Mouse (Mus musculus): ENCODE measurements around the gene Gm30083.

Gene Gm30083

DNA sequence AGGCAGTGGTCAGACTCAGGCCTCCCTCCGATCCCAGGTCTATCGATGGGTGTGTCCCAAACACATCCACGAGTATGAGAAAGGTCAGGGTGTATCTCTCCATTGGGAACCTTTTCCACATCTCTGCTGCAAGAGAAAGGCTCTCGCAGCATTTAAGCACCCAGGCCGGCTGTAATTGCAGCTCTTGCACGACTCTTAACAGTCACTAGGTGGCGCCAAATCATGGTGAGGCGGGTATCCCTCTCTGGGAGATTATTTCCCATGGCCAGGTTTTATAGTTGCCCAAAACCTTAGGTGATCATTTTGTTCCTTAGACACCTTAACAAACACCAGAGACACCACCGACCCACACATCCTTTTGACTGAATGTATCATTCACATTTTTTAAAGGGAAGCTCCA lies 55.6 kb downstream of the Gm30083 start:
- peak in 1 of 2 experiments; percentile 32 for DNase-seq (ENCODE audit: low spot score in 2 of 2)

DNA sequence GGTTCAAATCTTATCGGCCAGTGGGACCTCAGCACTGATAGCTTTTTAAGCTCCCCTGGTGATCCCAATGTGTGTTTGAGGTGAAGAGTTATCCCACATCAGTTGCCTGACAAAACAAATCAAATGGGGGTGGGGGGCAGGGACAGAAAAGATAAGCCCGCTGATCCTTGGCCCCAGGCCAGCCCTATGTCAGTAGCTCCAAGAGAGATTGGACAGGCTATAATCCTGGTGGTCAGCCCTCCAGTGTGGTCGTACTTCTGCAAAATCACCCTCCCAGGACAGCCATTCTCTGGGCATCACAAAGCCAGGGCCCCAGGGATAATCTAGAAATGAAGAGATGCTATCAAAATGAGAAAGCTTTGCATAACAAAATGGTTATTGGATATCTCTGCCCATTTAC lies 56.1 kb downstream of the Gm30083 start:
- DNase-seq (ENCODE audit: low spot score in 2 of 2) = no peak

DNA sequence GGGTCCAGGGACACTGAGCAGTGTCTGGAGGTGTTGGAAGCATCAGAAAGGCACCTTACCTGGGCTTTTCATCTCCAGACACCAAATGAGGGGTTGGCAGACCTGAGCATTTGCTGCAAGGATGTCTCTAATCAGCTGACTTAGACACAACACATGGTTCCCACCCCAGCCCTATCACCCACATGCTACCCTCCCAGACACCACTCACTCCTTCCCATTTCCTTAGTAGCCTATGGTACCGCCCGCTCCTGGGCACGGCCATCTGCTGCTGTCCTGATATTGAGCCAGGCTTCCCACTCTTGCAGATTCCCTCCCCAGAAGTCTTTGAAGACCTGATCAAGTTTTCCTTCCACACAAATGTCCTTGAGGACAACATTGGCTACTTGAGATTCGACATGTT lies 56.8 kb downstream of the Gm30083 start:
- no peak for DNase-seq (ENCODE audit: low spot score in 2 of 2)

DNA sequence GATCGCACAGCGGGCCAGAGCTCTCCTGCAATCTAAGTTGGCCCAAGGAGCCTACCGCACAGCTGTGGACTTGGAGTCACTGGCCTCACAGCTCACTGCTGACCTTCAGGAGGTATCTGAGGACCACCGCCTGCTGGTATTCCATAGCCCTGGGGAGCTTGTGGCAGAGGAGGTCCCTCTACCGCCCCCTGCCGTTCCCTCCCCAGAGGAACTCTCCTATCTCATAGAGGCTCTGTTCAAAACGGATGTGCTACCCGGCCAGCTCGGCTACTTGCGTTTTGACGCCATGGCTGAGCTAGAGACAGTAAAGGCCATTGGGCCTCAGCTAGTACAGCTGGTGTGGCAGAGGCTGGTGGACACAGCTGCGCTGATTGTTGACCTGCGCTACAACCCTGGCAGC lies 58.9 kb downstream of the Gm30083 start:
- no peak for DNase-seq (ENCODE audit: low spot score in 2 of 2)

DNA sequence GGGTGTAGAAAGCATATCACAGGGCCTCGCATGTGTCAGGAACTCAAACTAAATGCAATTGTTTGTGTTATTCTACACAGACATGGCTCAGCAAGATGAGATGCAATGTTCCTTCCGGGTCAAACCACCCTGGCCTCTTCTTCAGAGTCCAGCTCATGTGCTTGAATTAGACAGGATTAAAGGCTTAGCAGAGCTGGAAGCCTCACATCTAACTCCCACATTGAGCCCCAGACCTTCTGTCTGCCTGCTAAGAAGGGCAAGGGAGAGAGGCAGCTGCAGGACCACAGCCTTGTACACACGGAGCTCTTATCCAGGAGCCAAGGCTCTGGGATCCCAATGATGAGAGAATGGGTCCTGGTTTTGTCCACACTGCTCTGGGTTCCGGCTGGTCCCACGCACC lies 61.2 kb downstream of the Gm30083 start, which contains the start of gene Rbp3:
Gene Rbp3, plus strand, starts transcription at position 243 of the 400 bp plus-strand sequence.
- DNase-seq (ENCODE audit: low spot score in 2 of 2) = no peak

DNA sequence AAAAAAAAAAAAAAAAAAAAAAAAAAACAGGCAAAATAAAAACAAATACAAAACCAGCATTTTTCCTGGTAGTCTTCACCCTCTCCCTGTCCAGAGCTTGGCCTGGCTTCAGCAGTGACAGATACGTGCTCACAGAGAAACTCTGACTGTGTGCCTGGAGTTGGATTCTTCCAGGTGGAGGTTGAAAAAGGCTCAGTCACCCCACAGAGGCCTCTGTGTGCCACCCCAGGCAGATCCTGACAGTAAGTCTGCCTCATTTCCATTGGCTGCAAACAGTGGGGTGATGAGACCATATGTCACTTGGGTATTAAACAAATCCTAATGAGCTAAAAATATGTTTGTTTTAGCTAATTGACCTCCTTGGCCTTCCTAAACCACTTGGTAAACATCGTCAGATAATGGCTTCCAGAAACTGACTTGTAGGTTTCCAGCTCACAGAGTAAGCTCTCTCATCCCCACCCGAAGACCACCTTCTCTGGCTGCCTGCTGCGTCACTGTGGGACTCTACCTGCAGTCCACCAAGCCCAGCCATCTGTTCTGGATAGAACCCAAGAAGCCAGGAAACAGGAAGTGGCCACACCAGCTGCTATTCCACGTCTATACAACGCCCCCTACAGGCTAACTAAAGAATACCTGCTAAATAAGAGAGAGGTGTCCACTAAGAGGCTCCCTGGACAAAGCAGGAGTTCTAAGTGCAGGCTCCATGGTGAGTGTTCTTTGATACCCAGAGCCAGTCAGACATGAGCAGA lies 62.6 kb downstream of the Gm30083 start:
- no peak for DNase-seq (ENCODE audit: low spot score in 2 of 2)

DNA sequence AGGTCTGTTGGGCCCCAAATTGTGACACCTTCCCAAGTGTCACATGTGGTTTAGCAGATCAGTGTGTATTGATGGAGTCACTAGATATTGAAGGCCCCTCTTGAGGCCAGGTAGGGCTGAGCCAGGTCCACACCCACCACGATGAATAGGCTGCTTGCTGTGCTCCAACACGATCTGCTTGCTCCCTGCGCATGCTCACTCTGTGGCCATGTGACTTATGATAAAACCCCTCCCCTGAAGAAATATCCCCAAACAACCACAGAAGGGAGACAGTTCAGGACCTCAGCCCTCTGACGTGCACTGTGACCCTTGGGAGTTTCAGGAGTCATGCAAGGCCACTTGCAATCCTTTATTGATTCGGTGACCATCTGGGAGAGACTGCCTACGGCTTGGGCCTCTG lies 68.9 kb downstream of the Gm30083 start:
- no peak for DNase-seq (ENCODE audit: low spot score in 2 of 2)

DNA sequence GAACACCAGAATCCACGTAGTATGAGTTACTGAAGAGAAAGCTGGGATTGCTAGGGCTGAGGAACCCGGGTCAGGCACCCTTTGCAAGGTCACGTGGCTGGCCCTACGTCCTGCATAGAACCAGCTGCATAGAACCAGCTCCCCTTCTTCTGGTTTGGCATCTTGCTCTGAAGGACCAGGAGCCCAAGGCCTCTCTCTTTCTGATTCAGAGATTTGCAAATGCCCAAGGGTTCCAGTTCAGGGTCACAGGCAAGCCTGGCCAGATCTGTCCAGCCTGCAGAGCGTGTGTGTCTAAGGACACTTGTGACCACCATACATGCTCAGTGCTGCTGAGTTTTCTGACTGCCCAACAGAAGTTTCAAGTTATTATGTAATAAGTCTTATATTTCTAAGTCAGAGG lies 72.8 kb downstream of the Gm30083 start:
- DNase-seq (ENCODE audit: low spot score in 2 of 2) = no peak

DNA sequence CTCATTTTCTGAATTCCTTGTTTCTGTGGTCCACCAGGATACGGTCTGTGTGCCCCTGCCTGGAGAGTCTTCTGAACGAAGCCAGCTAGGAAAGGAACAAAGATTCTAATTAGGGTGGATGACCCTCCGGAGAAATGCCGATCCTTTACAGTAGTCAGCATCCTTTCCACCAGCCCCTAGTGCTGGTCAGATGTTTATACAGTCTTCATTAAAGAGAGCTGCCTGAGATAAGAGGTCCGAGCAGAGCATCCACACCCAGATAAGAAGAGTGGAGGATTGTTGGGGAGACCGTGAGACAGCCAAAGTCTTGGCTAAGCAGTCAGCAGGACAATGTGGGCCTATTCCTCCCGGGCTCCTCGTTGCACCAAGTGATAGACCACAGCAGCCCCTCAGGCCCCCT lies 74.2 kb downstream of the Gm30083 start, which contains the start of gene Gdf2:
Gene Gdf2, plus strand, starts transcription at position 301 of the 400 bp plus-strand sequence.
- DNase-seq (ENCODE audit: low spot score in 2 of 2) = no peak

DNA sequence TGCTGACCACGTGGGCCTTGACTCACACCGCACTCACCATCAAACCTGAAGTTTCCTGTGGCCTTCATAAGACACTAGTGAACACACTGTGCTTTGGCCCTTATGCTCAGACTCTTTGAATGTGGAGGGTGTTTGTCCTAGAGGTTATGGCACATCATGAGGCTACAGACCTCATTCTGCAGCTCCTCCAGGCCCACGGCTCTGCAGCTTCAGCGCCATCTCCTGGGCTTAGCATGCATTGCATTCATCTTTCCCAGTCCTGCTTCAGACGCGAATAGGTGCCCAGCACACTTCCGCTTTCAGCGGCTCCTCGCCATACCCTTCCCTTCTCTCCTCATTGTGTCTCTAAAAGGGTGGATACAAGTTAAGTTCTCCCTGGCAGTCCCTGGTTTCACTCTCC lies 75.9 kb downstream of the Gm30083 start:
- DNase-seq (ENCODE audit: low spot score in 2 of 2) = peak; percentile 21 to 34
